Mouse (Mus musculus): ENCODE measurements around the gene Golm1. TPM values are rescaled to one million over a fixed set of nuclear protein-coding genes. Genes with fewer than 3 reads are reported as not detected.
"Not testable (repeated sequence)": the region's sequence is repeated elsewhere in the genome, so short reads cannot be mapped to it uniquely, and the experiment has no call there.

Golm1 gene
- 10 to 100 TPM; 22.0 to 22.7 TPM for total RNA-seq (2021)

DNA sequence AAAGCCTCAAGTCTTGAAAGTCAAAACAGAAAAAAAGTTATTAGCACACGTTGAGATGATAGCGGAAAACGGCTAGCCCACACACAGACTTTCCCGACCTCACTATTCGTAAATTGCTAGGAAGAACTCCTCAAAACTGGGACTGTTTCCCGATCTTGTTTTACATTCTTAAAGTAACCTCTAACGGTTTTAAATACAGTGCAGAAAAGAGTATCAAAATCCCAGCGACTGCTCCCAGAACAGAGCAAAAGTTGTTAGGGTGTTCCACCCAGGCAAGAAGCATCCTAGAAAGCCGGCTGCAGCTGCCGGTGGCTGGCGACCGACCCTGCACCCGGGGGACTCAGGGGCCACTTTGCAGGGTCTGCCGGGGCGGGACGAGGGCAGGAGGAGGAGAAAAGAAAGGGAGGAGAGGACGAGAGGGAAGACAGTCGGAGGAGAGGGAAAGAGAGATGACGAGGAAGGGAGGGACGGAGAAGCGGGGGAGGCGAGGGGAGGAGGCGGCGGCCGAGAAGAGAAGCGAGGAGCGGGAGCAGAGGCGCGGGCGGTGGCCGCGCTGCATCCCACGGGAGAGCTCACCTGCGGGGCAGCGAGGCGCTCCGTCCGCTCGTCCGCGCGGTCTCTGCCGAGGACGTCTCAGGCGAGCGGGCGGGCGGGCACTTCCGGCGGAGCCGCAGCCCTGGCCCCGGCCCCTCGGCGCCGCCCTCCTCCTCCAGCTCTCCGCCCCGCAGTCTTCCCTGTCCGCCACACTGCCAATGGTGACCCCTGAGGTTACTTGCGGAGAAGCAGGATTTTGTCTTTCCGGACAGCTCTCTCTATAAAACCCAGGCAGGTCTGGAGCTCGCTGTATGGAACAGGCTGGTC, at the start of gene Golm1:
Golm1 (minus strand) TSS at position 661 of the 861 bp plus-strand sequence.
- intact Hi-C loops (cut with DNase I): no loop called here

DNA sequence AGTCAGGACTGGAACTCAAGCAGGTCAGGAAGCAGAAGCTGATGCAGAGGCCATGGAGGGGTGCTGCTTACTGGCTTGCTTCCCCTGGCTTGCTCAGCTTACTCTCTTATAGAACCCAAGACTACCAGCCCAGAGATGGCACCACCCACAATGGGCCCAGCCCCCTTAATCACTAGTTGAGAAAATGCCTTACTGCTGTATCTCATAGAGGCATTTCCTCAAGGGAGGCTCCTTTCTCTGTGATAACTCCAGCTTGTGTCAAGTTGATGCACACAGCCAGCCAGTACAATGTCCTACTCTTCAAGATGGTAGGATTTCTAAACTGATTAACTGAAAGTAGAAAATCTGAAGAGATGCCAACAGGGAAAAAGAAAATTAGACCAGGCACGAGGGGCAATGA, 46.5 kb upstream of the Golm1 start:
- intact Hi-C loops (cut with DNase I): loop anchor here (5.0 kb wide), 1 partner anchor 75 kb away; no protein-coding TSS in a partner anchor
- not testable (repeated sequence) for DNase-seq

More for the DNA sequence above, at the start of gene Golm1:
- DNase-seq: peak; percentile 68 to 73

DNA sequence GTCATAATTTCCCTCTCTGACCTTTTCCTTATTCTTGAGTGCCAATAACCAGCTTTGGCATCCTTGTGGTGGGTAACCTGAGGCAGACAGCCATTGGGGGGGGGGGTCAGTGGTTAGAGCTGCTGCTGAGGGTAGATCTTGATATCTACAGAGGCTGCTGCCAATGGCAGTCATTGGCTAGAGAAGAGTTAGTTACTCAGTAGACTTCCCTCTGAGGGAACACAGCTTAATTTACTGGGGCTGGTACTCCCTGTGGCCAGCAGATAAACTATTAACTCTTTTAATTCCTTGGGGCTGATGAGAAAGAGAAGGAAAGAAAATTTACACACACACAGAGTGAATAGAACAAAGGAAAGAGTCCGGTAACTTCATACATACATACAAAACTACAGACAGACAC, 43.9 kb upstream of the Golm1 start:
- intact Hi-C loops (cut with DNase I): no loop called here
- DNase-seq: no peak

DNA sequence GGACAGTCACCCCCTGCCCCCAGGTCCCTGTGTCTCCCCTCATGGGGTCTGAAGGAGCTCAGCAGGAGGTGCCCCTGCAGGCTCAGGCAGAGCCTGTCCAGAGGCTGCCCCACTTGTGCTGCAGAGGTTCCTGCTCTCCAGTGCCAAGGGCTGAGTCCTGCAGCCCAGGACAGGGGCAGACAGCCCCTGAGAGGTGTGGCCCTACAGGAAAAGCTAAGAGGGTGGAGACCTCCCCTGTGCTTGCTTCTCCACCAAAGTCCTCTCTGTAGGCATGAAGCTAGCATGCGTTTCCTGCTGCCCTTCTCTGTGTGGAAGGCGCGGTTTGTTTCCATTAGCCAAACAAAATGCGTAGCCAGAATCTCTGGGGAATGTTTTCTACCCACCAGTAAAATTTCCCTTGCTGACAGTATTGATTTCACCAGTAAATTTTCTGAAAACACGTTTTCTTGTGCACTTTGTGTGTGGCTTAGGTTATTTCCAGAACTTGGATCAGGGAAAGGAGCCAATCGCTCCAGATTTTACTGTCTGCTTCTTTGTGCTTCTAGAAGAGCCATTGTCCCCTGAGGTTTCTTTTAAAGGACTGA, 43.3 kb upstream of the Golm1 start:
- intact Hi-C loops (cut with DNase I): not testable (repeated sequence)

DNA sequence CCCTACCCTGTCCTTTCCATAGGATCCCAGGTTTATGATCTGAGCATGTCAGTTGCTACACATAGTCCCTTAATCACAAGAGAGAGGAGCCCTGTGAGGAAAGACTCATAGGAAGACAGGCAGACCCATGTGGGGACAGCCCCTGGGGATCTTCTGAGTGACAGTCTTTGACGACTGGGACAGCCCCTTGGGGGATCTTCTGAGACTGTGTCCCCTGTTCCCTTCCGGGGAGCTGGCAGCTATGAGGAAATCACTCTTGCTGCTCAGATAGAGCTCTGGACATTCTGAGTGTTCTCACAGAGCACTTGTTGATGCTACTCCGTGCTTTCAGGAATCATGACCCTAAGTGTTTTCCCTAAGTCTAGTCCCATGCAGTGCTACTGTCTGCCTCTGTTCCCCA, 38.1 kb upstream of the Golm1 start:
- intact Hi-C loops (cut with DNase I): no loop called here
- no peak for DNase-seq

More for the DNA sequence above, 43.3 kb upstream of the Golm1 start:
- DNase-seq: peak; percentile 27 to 36

DNA sequence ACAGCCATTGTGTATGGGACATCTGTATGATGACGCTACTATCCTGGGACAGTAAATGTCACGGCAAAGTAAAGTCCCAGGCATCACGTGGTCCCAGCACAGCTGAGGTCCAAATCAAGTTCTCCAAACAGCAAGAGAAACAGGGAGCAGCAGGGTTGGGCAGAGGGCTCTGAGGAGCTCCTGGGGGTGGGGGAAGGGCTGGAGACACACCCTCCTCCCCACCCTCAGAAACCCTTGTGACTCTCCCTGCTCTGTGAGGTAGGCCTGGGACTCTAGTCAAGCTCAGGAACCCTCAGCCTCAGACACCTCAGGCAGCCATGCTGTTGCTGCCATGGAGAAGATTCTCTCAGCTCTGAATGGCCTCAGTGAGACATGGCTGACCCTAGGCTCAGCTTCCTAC, 36.4 kb upstream of the Golm1 start, which contains the start of gene Spata31d1b:
Spata31d1b (plus strand) TSS at position 301 of the 400 bp plus-strand sequence.
- DNase-seq; intact Hi-C loops (cut with DNase I): not testable (repeated sequence)

DNA sequence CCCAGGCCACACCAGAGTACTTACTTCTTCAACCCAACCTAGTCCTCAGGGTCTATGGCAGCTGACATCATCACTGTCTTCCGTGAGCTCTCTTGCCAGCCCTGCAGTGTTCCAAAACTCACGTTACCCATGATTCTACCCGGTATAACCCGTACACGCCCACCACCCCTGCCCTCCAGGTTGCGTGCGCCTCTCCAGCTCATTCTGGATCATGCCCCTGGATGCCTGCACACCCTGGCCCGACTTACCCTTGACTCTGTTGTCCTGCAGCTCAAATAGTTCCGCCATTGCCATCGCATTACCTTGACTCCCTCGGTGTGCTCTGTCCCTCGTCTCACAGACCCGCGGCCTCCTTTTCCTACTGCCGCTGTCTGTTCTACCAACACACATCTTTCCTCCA, 34.6 kb upstream of the Golm1 start, which contains the start of gene Spata31d1a:
Spata31d1a (minus strand) TSS at position 101 of the 400 bp plus-strand sequence.
- intact Hi-C loops (cut with DNase I): no loop called here
- no peak for DNase-seq

DNA sequence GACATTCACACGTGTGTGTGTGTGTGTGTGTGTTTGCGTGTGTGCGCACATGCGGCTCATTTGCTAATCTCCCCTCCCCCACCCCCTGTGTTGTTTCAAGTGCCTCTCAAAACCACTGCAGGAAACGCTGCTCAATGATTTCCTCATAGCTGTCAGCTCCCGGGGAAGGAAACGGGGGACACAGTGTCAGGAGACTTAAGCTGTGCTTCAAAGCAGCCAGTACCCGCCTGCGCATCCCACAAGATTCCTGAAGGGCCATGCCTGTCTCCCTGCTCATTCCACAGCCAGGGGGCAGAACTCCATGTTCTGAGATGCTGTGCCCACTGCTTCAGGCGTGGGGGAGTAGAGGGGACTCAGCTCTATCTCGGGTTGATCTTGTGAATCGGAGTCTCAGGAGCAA, 29.0 kb upstream of the Golm1 start:
- peak; percentile 12 to 20 for DNase-seq
- intact Hi-C loops (cut with DNase I): no loop called here

DNA sequence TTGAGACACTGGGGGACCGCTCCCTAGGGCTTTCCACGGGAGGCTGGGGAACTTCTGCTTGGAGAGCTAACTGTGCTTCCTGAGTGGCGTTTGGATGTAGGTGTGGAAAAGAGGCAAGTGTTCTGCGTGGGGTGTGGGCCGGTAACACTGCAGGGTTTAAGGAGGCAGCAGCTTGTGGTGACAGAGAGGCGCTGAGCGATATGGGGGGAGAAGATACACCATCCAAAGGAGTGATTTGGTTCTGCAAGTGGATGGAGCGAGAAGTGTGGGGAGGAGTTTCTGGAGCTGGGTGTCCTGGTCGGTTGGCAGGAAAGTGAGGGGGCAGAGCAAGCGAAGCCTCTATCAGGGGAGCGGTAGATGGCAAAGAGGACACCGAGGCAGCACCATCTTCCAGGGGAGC, 27.9 kb upstream of the Golm1 start:
- intact Hi-C loops (cut with DNase I): no loop called here
- no peak for DNase-seq

DNA sequence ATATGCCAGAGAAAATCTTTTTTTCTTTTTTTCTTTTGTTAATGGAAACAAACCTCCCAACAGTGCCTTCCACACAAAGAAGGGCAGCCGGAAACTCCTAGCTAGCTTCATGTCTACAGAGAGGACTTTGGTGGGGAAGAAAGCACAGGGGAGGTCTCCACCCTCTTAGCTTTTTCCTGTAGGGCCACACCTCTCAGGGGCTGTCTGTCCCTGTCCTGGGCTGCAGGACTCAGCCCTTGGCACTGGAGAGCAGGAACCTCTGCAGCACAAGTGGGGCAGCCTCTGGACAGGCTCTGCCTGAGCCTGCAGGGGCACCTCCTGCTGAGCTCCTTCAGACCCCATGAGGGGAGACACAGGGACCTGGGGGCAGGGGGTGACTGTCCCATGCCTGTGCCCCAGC, 24.5 kb upstream of the Golm1 start:
- intact Hi-C loops (cut with DNase I): not testable (repeated sequence)

DNA sequence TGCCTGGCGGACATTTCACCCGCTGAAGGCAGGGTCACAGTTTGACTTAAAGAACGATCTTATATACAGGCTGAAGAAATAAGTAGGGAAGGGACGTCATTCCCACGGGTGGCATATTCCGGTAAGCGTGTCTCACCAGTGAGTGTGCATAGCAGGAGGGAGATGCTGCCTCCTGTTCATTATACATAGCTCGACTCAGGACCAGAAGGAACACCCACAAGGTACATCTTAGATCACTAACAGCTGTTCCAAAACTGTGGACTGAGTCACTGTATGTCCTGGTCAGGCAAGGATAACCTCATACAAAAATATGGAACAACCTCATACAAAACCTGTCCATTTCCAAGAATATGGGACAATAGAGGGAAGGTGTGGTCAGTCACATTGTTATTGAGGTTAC, 23.5 kb upstream of the Golm1 start:
- no peak for DNase-seq
- intact Hi-C loops (cut with DNase I): no loop called here

More for the DNA sequence above, 24.5 kb upstream of the Golm1 start:
- not testable (repeated sequence) for DNase-seq

DNA sequence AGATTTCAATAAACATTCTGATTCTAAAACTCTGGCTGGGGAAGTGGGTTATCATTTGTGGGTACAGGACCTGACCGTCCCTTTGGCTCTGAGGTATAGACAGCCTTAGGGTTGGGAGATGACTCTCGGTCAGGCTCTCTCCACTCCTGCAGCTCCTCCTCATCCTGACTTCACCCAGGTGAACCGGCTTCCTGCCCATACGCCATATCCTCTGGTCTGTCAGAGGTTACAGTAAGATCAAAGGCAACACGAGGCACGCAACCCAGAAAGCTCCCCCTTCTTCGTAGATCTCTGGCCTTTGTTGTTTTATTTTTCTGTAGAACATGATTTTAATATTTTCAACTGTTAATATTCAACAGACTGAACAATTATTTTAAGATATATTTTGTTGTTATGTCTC, 20.2 kb upstream of the Golm1 start:
- intact Hi-C loops (cut with DNase I): no loop called here
- no peak for DNase-seq

DNA sequence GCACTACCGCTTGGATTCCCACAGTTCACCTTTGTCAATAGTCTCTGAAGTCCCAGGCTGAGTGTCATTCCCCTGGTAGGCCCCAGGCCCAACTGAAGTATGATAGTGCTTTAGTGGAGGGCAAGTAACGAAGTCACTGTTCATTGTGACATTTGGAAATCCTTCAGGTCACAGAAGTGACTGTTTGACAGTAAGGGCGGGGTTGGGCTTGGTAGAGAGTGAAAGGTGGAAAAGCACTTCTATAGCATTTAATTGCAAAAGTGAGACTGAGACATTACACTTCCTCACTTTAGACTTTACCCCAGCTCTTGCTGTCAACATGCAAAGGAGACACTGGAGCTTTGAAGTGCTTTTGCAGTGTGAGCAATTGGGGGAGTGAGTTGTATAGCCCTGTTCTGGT, 18.4 kb upstream of the Golm1 start, which contains the start of gene 4921517D22Rik:
4921517D22Rik (minus strand) TSS at position 101 of the 400 bp plus-strand sequence.
- intact Hi-C loops (cut with DNase I): no loop called here
- DNase-seq: no peak

DNA sequence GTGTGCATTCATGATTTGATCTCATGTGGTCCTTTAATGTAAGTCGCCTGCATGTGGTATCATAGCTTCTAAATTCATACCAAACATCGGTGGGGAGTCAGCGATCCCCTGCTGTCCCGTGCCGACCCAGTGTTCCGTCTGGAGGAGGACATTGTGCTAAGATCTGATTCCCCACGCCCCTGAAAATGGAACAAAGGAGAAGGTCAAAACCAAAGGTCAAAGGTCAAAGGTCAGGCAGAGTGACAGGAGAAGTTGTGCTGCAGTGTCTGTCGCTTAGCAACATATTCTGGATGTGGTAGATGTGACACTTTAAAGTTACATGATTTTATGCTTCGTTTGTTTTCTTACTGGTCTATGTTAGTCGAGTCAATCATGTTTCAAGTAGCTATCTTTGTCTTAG, 15.9 kb upstream of the Golm1 start:
- intact Hi-C loops (cut with DNase I): no loop called here
- no peak for DNase-seq

DNA sequence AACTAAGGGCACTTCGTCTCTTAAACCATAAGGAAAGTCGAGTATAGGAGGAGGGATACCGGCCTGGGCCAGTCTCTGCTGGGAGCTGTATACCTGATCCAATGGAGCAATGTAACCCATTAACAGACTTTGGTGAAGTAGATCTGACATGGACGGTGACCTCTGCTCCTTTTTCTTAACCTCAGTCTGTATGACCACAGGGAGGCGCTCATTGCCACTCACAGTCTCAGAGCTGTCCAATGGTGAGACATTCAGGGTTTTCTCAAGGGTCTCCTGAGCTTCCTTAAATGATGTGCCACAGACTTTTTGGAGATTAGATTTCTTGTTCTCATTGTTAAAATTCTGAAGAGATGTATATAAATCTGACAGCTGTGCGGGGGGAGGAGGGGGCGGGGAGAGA, 15.0 kb upstream of the Golm1 start:
- intact Hi-C loops (cut with DNase I): no loop called here
- no peak for DNase-seq

DNA sequence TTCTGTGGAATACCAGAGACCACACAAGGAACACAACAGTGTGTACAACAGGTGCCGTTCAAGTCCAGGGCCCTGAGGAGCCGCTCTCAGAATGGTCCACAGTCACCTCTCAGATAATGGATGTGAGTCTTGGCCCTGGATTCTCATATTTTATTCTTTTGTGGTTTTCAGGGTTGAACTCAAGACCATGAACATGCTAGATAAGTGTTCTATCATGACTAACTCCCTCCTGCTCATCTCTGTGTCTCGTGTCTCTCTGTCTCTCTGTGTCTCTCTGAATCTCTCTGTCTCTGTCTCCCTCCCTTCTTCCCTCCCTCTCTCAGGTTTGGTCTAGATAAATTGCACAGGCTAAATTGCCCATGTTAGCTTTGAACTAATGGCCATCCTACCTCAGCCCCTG, 14.2 kb upstream of the Golm1 start:
- intact Hi-C loops (cut with DNase I): no loop called here
- DNase-seq: no peak

DNA sequence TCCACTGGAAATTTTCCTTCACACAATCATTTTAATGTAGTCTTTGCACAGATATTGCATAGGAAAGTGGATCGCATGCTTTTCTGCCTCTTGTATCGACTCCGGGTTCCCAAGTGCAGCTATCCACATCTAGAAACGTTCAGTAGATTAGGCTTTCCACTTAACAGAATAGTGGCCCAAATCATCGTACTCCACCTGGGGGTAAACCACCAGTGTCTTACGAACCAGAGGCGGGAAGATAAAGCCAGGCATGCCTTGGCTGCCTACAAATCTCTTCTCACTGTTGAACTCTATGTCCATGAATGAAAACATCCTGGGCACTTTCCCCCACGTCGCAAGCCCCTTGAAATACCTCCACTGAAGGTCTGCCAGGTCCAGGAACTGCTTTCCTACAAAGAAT, 13.7 kb upstream of the Golm1 start:
- DNase-seq: no peak
- intact Hi-C loops (cut with DNase I): no loop called here

DNA sequence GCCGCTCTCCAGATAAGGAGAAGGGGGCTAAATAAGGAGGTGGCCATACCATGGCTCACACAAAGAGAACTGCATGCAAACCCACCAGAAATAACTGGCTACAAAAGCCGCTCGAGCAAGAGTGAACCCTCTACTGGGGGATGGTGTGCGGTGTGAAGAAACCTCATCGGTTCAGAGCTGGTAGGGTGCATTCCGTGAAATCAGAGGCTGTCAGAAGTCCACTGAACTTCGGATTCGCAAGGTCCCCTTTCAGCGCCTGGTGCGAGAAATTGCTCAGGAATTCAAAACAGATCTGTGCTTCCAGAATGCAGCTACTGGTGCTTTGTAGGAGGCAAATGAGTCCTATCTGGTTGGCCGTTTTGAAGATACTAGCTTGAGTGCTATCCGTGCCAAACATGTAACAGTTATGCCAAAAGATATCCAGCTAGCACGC, 12.7 kb upstream of the Golm1 start:
- intact Hi-C loops (cut with DNase I): no loop called here
- DNase-seq: peak; percentile 47 to 50

DNA sequence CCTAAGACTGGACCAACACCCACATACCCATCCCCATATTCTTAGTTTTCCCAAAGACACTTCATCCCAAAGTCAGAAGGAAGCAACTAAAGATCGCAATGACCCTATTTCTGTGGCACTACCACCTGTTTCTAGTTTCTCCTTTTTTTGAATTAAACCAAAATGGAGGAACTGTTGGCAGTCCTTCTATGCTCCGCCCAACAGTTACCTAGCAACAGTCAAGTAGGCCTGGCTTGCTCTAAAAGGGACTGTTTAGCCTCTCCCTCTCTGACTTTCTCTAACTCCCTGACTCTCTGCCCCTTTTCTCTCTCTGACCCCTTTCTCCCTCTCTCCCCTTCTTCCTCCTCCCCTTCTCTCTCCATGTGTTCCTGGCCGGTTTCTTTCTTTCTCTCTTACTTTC, 9.6 kb upstream of the Golm1 start:
- intact Hi-C loops (cut with DNase I): no loop called here

DNA sequence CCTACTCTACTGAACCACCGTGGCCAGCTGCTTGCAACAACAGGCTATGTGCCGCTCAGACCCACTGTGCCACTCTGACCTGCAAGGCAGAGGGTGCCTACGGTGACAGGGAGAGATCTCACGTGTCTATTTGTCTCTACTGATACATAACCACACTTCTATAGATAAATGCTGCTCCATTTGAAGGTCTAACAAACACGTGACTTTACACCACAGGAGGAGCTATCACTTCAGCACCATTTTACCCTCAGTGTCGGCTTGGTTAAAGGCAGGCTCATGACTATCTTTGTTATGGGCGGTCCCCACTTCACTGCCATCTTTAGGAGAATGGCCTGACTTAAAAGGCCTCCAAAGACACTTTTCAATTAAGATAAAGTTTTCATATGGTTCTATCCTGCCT, 7.0 kb upstream of the Golm1 start:
- intact Hi-C loops (cut with DNase I): no loop called here
- DNase-seq: no peak

More for the DNA sequence above, 9.6 kb upstream of the Golm1 start:
- no peak for DNase-seq

DNA sequence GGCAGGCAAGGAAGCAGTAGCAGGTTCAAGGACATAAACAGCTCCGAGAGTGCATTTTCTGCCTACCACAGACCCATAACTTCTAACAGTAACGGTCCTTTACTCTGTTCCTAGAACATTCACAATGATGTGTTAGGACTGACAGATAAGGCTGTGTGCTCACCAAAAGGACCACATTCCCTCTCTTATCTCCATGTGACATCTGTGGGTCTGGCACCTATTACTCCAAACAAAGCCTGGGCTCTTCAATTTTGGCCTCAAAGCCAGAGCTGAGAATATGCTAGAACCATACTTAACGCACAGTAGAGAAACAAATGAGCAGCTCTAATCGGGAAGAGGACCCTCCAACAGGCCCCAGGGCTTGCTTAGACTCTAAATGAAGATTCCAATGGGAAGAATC, 4.3 kb upstream of the Golm1 start:
- DNase-seq: no peak
- intact Hi-C loops (cut with DNase I): no loop called here

DNA sequence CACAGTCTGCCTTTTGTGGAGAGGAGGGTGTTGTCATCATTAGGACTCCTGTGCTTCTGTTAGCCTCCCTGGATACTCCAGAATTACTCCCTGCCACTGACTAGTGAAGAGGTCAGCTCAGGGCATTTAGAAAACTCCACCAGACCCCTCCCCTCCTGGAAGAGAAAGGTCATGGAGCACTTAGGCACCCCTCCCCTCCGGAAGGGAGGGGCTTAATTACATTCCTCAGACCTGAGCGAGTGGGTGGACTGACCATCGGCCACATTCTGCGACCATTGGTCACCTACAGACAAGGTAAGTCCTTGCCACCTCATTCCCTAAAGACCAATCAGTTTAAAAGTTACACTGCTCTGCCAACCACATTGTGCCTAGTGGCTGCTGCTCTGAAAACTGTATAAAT, 3.7 kb upstream of the Golm1 start:
- no peak for DNase-seq

More for the DNA sequence above, 3.7 kb upstream of the Golm1 start:
- intact Hi-C loops (cut with DNase I): no loop called here

Measured in heart, postnatal 10 days (tissue).